Mouse (Mus musculus) limb, embryonic 13.5 days (tissue): ENCODE data around the gene Klhl10. TPM values are rescaled to one million over a fixed set of nuclear protein-coding genes. Genes with fewer than 3 reads are reported as not detected.

Source experiments
- ATAC-seq: fragments of 200-750 bp; cut with Nextera tagmentation; 2 replicates; pipeline ENCODE4 v1.8.0; 2017; ENCODE audit warnings: low read depth, moderate number of reproducible peaks, moderate TSS enrichment; ENCODE audit not compliant: low FRiP score
- H3K27ac ChIP-seq: fragments of 300-500 bp; sonication (generic); 2 replicates; pipeline ENCODE4 v1.5.1; 2015; ENCODE audit warnings: inconsistent platforms, mild to moderate bottlenecking, moderate library complexity
- H3K27me3 ChIP-seq: fragments of 300-500 bp; sonication (generic); 2 replicates; pipeline ENCODE4 v1.6.1; 2015; ENCODE audit warnings: mild to moderate bottlenecking, inconsistent platforms
- H3K36me3 ChIP-seq: fragments of 300-500 bp; sonication (generic); 2 replicates; pipeline ENCODE4 v1.6.1; 2015; ENCODE audit warnings: inconsistent platforms, mild to moderate bottlenecking, moderate library complexity
- H3K4me1 ChIP-seq: fragments of 300-500 bp; sonication (generic); 2 replicates; pipeline ENCODE4 v1.6.1; 2015; ENCODE audit warnings: inconsistent platforms
- H3K4me2 ChIP-seq: fragments of 300-500 bp; sonication (generic); replicated peaks from 2 replicates; pipeline ENCODE4 v1.6.1; 2015; ENCODE audit warnings: inconsistent platforms, mild to moderate bottlenecking, moderate library complexity
- H3K4me3 ChIP-seq: fragments of 300-500 bp; sonication (generic); 2 replicates; pipeline ENCODE4 v1.5.1; 2015; ENCODE audit warnings: moderate library complexity, mild to moderate bottlenecking, inconsistent platforms
- H3K9ac ChIP-seq: fragments of 300-500 bp; sonication (generic); 2 replicates; pipeline ENCODE4 v1.6.1; 2015; ENCODE audit warnings: mild to moderate bottlenecking, inconsistent platforms
- H3K9me3 ChIP-seq: fragments of 300-500 bp; sonication (generic); 2 replicates; pipeline ENCODE4 v1.6.1; 2016; ENCODE audit warnings: inconsistent platforms
- WGBS: fragments of 180-500 bp; shearing (Covaris S2); methylation state at CpG from one replicate; pipeline ENCODE4 v1.1.7; 2015; 5-methylcytosine and 5-hydroxymethylcytosine counted together
- polyA plus RNA-seq: library from polyadenylated mRNA; unstranded; fragments of >200 nt; fragmentation: Nextera tagmentation; extraction: Ambion mirVana; gene quantifications from 2 replicates; pipeline ENCODE4 v1.2.1, GENCODE M21; 2015

Klhl10 gene
- polyA plus RNA-seq, 1 experiment from 2014 or later, result 1.0 TPM

GRCm38 (mm10) chr11:100472935-100473295, 31.2 kb downstream of the Klhl10 start:
- peaks cover 18% of the 10 kb centered on the region for H3K4me1 ChIP-seq
- H3K4me2 ChIP-seq, result peak overlapping the region; percentile 37; the same call in 1 of the 2 replicates
- no peaks in the 10 kb centered on the region for H3K27me3 ChIP-seq
- peaks cover 19% of the 10 kb centered on the region for H3K36me3 ChIP-seq
- no peak overlapping the region for H3K27ac ChIP-seq
- ATAC-seq, result peak; percentile 26
- H3K9me3 ChIP-seq, result no peaks in the 10 kb centered on the region
- no peak overlapping the region for H3K9ac ChIP-seq
- peak overlapping the region; percentile 68 for H3K4me3 ChIP-seq
- 36% methylated on average over 5 of the region's 5 CpGs for WGBS

- Histone ChIP-seq H3K36me3 (peaks cover 53% of the 10 kb centered on the region), H3K27ac (no peak overlapping the region), H3K4me1 (peaks cover 4% of the 10 kb centered on the region), H3K9ac (no peak overlapping the region), H3K9me3 (no peaks in the 10 kb centered on the region), H3K4me2 (no peak overlapping the region), H3K27me3 (no peaks in the 10 kb centered on the region), H3K4me3 (no peak overlapping the region)
- ATAC-seq, result no peak
- 92% methylated on average over 5 of the region's 5 CpGs for whole genome bisulfite sequencing
Observed at GRCm38 (mm10) chr11:100476281-100476680, 34.6 kb downstream of the Klhl10 start.

- no peaks in the 10 kb centered on the region for H3K27me3 ChIP-seq
- 79% methylated on average over 7 of the region's 7 CpGs for WGBS
- H3K4me3 ChIP-seq, result no peak overlapping the region
- H3K36me3 ChIP-seq, result peaks cover 82% of the 10 kb centered on the region
- no peak overlapping the region for H3K4me2 ChIP-seq
- no peak overlapping the region for H3K27ac ChIP-seq
- no peaks in the 10 kb centered on the region for H3K4me1 ChIP-seq
- H3K9me3 ChIP-seq, result no peaks in the 10 kb centered on the region
- ATAC-seq, result no peak
- no peak overlapping the region for H3K9ac ChIP-seq
Observed at GRCm38 (mm10) chr11:100479152-100479551, 37.4 kb downstream of the Klhl10 start.

- Histone ChIP-seq H3K27me3 (no peaks in the 10 kb centered on the region), H3K4me3 (no peak overlapping the region), H3K27ac (no peak overlapping the region), H3K4me2 (no peak overlapping the region), H3K9me3 (no peaks in the 10 kb centered on the region), H3K4me1 (no peaks in the 10 kb centered on the region), H3K36me3 (peaks cover 98% of the 10 kb centered on the region), H3K9ac (no peak overlapping the region)
- 94% methylated on average over 3 of the region's 3 CpGs for WGBS
- no peak for ATAC-seq
Observed at GRCm38 (mm10) chr11:100484461-100484860, 42.7 kb downstream of the Klhl10 start.

GRCm38 (mm10) chr11:100485801-100486538, 44.3 kb downstream of the Klhl10 start:
- no peaks in the 10 kb centered on the region for H3K27me3 ChIP-seq
- H3K27ac ChIP-seq, result no peak overlapping the region
- H3K36me3 ChIP-seq, result peaks cover 98% of the 10 kb centered on the region
- H3K9me3 ChIP-seq, result no peaks in the 10 kb centered on the region
- H3K9ac ChIP-seq, result no peak overlapping the region
- H3K4me1 ChIP-seq, result no peaks in the 10 kb centered on the region
- no peak for ATAC-seq
- WGBS, result 91% methylated on average over 8 of the region's 8 CpGs
- no peak overlapping the region for H3K4me3 ChIP-seq
- no peak overlapping the region for H3K4me2 ChIP-seq

- no peak overlapping the region for H3K4me3 ChIP-seq
- H3K9ac ChIP-seq, result no peak overlapping the region
- H3K9me3 ChIP-seq, result no peaks in the 10 kb centered on the region
- H3K36me3 ChIP-seq, result peaks cover 95% of the 10 kb centered on the region
- no peaks in the 10 kb centered on the region for H3K4me1 ChIP-seq
- H3K27me3 ChIP-seq, result no peaks in the 10 kb centered on the region
- H3K4me2 ChIP-seq, result no peak overlapping the region
- no peak overlapping the region for H3K27ac ChIP-seq
- no peak for ATAC-seq
- 93% methylated on average over 6 of the region's 6 CpGs for WGBS
Observed at GRCm38 (mm10) chr11:100490951-100491350, 49.2 kb downstream of the Klhl10 start.

- Histone ChIP-seq H3K9me3 (no peaks in the 10 kb centered on the region), H3K9ac (no peak overlapping the region), H3K27me3 (no peaks in the 10 kb centered on the region), H3K4me1 (no peaks in the 10 kb centered on the region), H3K36me3 (peaks cover 96% of the 10 kb centered on the region), H3K4me3 (no peak overlapping the region), H3K4me2 (no peak overlapping the region), H3K27ac (no peak overlapping the region)
- no peak for ATAC-seq
- 91% methylated on average over 12 of the region's 12 CpGs for WGBS
Observed at GRCm38 (mm10) chr11:100493771-100494170, 52.1 kb downstream of the Klhl10 start.

- H3K36me3 ChIP-seq, result peaks cover 99% of the 10 kb centered on the region
- H3K9me3 ChIP-seq, result no peaks in the 10 kb centered on the region
- H3K27ac ChIP-seq, result no peak overlapping the region
- no peaks in the 10 kb centered on the region for H3K27me3 ChIP-seq
- no peak for ATAC-seq
- no peak overlapping the region for H3K4me3 ChIP-seq
- no peaks in the 10 kb centered on the region for H3K4me1 ChIP-seq
- no peak overlapping the region for H3K9ac ChIP-seq
- WGBS, result 91% methylated on average over 3 of the region's 3 CpGs
- no peak overlapping the region for H3K4me2 ChIP-seq
Observed at GRCm38 (mm10) chr11:100500241-100500640, 58.5 kb downstream of the Klhl10 start.

- H3K36me3 ChIP-seq, result peaks cover 99% of the 10 kb centered on the region
- 89% methylated on average over 7 of the region's 7 CpGs for WGBS
- no peak overlapping the region for H3K4me2 ChIP-seq
- H3K9ac ChIP-seq, result no peak overlapping the region
- no peak overlapping the region for H3K4me3 ChIP-seq
- H3K27ac ChIP-seq, result no peak overlapping the region
- no peaks in the 10 kb centered on the region for H3K4me1 ChIP-seq
- no peak for ATAC-seq
- no peaks in the 10 kb centered on the region for H3K9me3 ChIP-seq
- no peaks in the 10 kb centered on the region for H3K27me3 ChIP-seq
Observed at GRCm38 (mm10) chr11:100500651-100501050, 58.9 kb downstream of the Klhl10 start.

- 66% methylated on average over 6 of the region's 6 CpGs for WGBS
- H3K9me3 ChIP-seq, result no peaks in the 10 kb centered on the region
- H3K4me3 ChIP-seq, result no peak overlapping the region
- no peak for ATAC-seq
- H3K4me2 ChIP-seq, result no peak overlapping the region
- H3K27ac ChIP-seq, result no peak overlapping the region
- no peaks in the 10 kb centered on the region for H3K4me1 ChIP-seq
- peaks cover 99% of the 10 kb centered on the region for H3K36me3 ChIP-seq
- H3K27me3 ChIP-seq, result no peaks in the 10 kb centered on the region
- no peak overlapping the region for H3K9ac ChIP-seq
Observed at GRCm38 (mm10) chr11:100501321-100501720, 59.6 kb downstream of the Klhl10 start.

GRCm38 (mm10) chr11:100504990-100505660, 63.4 kb downstream of the Klhl10 start:
- Histone ChIP-seq H3K9ac (no peak overlapping the region), H3K27me3 (no peaks in the 10 kb centered on the region), H3K9me3 (no peaks in the 10 kb centered on the region), H3K36me3 (peaks cover 96% of the 10 kb centered on the region), H3K27ac (no peak overlapping the region), H3K4me3 (no peak overlapping the region), H3K4me2 (no peak overlapping the region), H3K4me1 (no peaks in the 10 kb centered on the region)
- WGBS, result 93% methylated on average over 12 of the region's 12 CpGs
- ATAC-seq, result no peak

GRCm38 (mm10) chr11:100505997-100506396, 64.3 kb downstream of the Klhl10 start:
- 93% methylated on average over 8 of the region's 8 CpGs for WGBS
- H3K4me2 ChIP-seq, result no peak overlapping the region
- no peaks in the 10 kb centered on the region for H3K27me3 ChIP-seq

More at GRCm38 (mm10) chr11:100505997-100506396, 64.3 kb downstream of the Klhl10 start:
- Histone ChIP-seq H3K4me3 (no peak overlapping the region), H3K36me3 (peaks cover 93% of the 10 kb centered on the region), H3K9ac (no peak overlapping the region), H3K4me1 (no peaks in the 10 kb centered on the region), H3K9me3 (no peaks in the 10 kb centered on the region), H3K27ac (no peak overlapping the region)
- ATAC-seq, result no peak
